Mouse (Mus musculus): ENCODE measurements around the gene Gprin2.
A peak's percentile ranks its signal among the peaks of the same experiment; 100 is the strongest.

Gprin2 gene

DNA sequence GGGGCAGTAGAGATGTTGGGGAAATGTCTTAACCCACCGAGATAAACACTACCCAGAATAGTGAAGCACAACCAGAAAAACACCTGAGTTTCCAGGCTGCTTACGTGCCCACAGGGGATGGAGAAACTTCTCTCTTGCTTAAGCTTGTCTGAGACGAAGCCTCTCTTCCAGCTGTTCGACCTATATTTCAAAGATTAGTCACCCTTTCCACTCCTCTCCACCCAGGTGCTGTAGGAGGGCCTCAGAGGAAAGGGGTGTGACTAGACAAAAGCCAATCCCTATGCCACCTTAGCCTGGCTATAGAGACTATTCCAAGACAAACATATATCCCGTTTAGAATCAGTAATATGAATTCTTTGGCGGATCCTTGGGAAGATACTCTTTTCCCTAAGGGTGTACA is 6.5 kb upstream of the Gprin2 start:
- DNase-seq (ENCODE audit: low read depth) = no peak

GRCm38 (mm10) chr14:34200738-34201230 is 669 bp downstream of the Gprin2 start:
- no peak for DNase-seq (ENCODE audit: low read depth)

GRCm38 (mm10) chr14:34196706-34197105 is 4.7 kb downstream of the Gprin2 start:
- DNase-seq (ENCODE audit: low read depth) = no peak

DNA sequence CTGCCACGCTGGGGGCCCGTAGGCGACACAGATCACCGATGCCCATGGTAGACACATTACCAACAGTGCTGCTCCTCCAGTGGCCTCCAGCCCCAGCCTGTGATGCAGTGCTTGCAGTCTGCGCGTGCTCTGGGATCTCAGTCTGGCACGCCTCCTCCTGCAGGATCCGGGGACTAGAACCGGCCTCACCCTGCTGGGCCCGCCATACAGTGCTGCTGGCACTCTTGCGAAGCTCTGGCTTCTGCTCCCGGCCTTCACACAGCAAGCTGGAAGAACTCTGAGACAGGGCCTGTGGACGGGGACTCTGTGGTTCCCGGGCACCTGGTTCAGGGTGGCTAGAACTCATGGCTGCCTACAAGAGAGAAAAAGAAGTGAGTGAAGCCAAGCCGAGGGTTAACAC is 6.0 kb downstream of the Gprin2 start:
- DNase-seq (ENCODE audit: low read depth) = no peak

- no peak for DNase-seq (ENCODE audit: low read depth)
Observed at GRCm38 (mm10) chr14:34193879-34194278, 7.6 kb downstream of the Gprin2 start.

DNA sequence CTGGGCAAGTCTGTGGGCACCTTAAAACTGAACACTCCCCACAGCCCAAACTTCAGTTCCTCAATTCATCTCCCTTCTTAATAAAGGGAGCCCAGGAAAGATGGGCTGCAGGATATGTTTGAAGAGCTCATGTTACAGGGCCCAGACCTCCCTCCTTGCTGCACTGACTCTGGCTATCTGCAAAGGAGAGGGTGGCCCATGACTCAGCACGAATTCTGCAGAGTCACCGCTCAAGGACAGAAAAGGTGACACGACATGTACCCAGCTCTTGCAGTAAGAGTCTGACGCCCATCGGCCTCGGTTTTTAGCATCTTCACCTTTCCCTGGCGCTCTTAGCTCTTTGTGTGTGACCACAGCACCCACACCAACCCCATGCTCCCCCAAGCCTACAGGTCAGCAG is 11.1 kb downstream of the Gprin2 start:
- no peak for DNase-seq (ENCODE audit: low read depth)

DNA sequence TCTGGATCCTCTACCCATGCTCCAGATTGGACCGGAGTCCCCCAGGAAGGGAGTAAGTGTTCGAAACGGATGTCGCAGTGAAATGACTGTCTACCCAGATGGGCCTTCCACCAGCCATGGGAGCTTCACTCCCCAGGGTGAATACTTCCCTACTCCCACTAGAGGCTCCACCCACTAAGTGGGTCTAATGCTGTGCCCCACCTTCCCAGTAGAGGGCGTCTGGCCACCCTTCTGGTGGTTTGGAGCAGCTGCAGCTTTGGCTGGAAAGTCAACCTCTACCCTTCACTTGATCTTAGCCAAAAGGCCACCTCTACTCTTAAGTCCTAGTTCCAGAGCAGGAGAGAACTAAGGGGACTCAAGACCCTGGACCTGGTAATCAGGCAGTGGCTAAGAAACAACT is 12.8 kb downstream of the Gprin2 start:
- DNase-seq (ENCODE audit: low read depth) = peak; percentile 57

DNA sequence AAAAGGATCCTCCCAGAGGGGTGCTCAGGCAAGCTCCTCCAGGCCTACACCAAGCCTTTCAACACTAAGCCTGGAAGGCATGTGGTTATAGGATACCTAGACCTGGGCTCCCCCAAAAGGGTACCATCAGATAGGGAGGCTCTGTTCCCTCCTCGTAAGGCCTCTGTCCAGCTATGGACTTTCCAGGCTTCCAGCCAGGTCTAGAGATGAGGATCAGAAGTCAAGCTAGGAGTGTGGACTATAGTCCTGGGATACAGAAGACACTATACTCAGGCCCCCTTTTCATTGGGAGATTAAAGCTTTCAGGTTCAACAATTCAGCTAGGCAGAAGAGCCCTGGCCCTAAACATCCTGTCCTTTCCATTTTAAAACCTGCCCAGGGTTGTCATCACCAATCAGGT is 18.4 kb downstream of the Gprin2 start:
- no peak for DNase-seq (ENCODE audit: low read depth)

GRCm38 (mm10) chr14:34179351-34179750 is 22.1 kb downstream of the Gprin2 start:
- DNase-seq (ENCODE audit: low read depth) = no peak

GRCm38 (mm10) chr14:34171107-34171506 is 30.3 kb downstream of the Gprin2 start:
- DNase-seq (ENCODE audit: low read depth) = no peak

- DNase-seq (ENCODE audit: low read depth) = no peak
Observed at GRCm38 (mm10) chr14:34155752-34156151, 45.7 kb downstream of the Gprin2 start.

DNA sequence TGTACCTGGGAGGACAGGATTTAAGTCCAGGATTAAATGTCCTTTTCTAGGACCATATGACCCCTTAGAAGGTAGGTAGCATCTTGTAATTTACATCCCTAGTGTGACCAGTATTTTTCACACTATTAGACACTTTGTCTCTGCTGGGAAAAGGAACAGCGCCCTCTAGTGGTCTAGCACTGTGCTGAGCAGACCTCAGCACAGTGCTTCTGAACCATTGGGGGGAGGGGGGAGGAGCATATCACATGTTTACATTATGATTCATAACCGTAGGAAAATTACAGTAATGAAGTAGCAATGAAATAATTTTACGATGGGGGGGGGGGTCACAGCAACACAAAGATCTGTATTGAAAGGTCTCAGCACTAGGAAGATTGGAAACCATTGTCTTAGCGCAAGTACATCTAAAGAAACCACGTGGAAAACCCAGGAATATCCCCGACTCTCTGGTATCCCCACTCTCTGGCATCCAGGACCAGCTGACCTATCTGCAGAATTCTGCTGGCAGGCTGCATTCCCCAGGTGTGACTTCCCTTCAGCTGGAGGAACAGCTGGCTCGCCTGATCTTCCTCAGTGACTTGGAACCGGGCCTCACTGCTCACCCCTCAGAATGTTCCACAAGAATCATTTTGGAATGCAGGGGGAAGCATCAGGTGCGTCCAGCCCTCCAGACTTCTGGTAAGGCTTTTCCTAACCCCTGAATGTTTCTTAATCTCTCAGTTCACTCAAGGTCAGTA is 46.7 kb downstream of the Gprin2 start:
- DNase-seq (ENCODE audit: low read depth) = peak; percentile 54

DNA sequence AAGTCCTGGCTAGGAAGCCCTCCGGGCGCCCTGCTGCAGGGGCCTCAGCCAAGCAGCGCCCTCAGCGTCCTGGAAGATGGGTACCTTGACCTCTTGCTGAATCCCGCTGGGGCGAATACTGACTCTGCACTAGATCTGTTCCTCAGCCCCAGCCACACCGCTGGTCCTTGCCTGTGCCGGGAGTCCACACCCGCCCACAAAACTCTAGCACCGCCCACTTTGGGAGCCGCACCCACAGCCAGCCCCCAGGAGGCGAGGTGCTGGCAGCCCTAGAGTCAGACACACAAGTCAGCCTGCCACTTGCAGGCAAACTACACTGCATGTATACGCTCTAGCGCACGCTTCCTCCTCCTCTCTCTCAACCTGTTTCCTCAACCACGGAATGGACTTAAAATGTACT is 49.1 kb downstream of the Gprin2 start, which contains the start of gene Npy4r:
Gene Npy4r, minus strand, starts transcription at position 148 of the 400 bp plus-strand sequence.
- no peak for DNase-seq (ENCODE audit: low read depth)

DNA sequence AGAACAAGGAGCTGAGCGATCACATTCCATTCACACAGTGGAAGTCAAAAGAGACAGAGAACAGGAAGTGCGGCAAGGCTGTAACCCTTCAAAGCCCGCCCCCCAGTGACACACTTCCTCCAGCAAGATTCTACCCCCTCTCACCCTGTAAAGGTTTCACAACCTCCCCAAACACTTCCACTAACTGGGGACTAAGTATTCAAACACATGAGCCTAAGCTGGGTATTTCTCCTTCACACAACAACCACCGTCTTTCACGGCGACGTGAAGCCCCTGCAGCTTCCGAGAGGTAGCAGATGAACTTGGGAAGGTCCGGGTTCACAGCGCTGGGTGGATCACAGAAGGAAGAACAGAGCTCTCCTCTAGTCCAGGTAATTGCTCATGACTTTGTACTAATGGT is 58.5 kb downstream of the Gprin2 start:
- no peak for DNase-seq (ENCODE audit: low read depth)

- no peak for DNase-seq (ENCODE audit: low read depth)
Observed at GRCm38 (mm10) chr14:34142316-34142715, 59.1 kb downstream of the Gprin2 start.

DNA sequence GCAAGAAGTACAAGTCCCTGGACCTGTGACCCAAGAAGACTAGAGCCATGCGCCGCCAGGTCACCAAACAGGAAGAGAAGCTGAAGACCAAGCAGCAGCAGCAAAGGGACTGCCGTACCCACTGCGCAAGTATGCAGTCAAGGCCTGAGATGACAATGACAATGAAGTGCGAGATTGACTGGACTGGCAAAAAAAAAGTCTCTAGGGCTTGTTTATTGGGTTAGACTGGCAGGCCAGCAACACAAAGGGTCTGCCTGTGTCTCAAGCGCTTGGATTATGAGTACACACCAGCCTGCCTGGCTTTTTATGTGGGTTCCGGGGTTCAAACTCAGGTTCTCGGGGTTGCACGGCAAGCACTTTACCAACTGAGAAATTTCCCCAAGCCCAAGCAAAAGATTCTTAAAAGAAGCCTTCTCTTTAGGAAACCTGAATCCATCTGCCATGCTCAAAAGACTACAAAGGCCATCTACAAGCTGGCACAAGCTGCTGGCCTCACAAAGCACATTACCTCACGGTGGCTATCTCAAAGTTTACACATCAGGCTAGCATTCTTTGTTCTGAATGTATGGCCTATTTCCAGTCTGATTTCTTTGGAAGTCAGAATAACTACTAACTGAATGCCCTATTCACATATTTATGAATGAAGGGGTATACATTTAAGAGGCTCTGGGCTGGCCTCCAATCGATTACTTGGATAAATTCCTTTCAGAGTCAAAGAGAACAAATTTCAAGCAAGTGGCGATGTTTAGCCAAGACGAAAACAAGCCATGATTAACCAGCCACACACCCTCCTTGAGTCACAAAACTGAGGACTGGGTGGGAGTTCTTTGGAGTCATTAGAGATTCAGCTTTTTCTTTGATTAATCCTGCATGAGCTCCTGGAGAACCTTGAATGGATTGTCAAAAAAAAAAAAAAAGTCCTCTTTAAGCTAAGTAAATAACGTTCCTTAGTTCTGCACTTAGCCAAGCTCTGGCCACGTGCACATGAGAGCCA is 61.5 kb downstream of the Gprin2 start:
- DNase-seq (ENCODE audit: low read depth) = no peak
